Mouse (Mus musculus) gastrocnemius, adult 8-10 months (tissue): ENCODE measurements around the gene Arhgap31. TPM values are rescaled to one million over a fixed set of nuclear protein-coding genes. Genes with fewer than 3 reads are reported as not detected.

Experiments used
- DNase-seq, 2 experiments: peaks; one replicate each; pipeline ENCODE4 v3.0.0; 2022; ENCODE audit warnings: low spot score in 2 of 2
- total RNA-seq, 4 experiments: library from RNA; stranded (reverse); gene quantifications; 2 replicates each; pipeline ENCODE4 v1.2.4; 2022

The Arhgap31 gene
- 10 to 100 TPM in 2 of 4 experiments, 1 to 10 TPM in 2; 9.3 to 14.3 (median 11.0) TPM for total RNA-seq

DNA sequence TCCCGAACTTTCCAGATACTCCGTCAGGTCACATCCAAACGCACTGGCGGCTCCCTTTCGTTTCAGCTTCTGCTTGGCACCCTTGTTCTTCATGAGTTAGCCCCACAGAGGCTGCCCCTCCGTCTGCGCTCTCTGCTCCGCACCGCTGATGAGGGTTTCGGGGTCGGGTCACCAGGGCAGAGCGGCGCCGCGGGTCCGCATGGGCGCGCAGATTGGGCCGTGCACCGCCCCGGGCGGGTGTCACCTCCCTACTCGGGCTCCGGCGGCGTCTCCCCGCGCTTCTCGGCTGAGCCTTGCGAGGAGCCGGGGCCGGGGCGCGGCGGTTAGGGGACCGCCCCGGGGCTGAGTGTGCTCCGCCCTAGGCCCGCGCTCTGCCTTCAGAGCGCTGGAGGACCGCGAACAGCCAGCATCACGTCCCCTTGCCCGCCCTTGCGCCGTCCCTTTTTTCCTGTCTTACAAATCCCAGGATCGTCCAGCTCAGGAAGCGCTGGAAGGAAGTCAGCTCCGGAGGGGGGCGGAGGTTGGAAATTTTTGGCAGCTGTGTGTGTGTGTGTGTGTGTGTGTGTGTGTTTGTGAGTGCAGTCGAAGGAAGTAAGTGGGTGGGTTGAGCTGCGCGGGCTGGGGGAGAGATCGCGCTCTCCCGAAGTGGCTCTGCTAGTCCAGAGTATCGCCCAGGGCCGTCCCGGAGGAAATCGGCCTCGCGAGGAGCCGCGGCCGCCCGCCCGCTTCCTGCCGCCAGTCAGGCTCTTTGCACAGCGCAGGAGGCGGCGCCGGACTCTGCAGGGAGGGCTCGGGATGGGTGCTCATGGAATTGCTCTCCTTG, at the start of gene Arhgap31:
TSS of gene Arhgap31 (minus strand) at position 694 of the 823 bp plus-strand sequence.
- peak; percentile 77 to 80 for DNase-seq

- DNase-seq, result no peak
Measured at GRCm38 (mm10) chr16:38762401-38762800, 49.3 kb upstream of the Arhgap31 start.

- DNase-seq, result no peak
Measured at GRCm38 (mm10) chr16:38761972-38762371, 48.9 kb upstream of the Arhgap31 start.

GRCm38 (mm10) chr16:38760834-38761375, 47.8 kb upstream of the Arhgap31 start:
- no peak for DNase-seq

DNA sequence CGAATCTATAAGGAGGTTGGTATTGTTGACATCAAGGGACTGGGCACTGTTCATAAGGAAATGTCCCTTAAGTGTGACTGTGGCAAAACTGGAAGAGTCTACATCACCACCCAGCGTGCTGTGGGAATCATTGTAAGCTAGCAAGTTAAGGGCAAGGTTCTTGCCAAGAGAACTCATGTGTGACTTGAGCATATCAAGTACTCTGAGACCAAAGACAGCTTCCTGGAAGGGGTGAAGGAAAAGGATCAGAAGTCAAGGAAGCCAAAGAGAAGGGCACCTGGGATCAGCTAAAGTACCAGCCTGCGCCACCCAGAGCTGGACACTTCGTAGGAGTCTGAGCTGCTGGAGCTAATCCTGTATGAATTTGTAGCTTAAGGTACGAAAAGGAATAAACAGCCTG, 47.2 kb upstream of the Arhgap31 start:
- DNase-seq, result no peak

- DNase-seq, result no peak
Measured at GRCm38 (mm10) chr16:38758104-38758861, 45.2 kb upstream of the Arhgap31 start.

DNA sequence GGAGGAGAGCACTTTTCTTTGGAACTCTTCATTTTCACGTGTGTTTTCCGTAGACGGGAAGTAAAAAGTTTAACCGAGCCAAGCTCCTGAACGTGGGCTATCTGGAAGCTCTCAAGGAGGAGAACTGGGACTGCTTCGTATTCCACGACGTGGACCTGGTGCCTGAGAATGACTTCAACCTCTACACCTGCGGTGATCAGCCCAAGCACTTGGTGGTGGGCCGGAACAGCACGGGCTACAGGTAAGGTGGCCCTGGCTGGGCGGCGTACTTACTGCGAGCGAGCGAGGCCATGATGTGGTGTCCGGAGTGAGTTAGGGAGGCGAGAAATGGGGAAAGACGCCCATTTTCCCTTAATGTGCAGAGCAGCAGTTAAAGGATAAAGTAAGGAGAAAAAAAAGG, 44.6 kb upstream of the Arhgap31 start:
- DNase-seq, result no peak

GRCm38 (mm10) chr16:38756572-38756971, 43.5 kb upstream of the Arhgap31 start:
- no peak for DNase-seq

GRCm38 (mm10) chr16:38756177-38756503, 43.1 kb upstream of the Arhgap31 start:
- DNase-seq, result no peak

DNA sequence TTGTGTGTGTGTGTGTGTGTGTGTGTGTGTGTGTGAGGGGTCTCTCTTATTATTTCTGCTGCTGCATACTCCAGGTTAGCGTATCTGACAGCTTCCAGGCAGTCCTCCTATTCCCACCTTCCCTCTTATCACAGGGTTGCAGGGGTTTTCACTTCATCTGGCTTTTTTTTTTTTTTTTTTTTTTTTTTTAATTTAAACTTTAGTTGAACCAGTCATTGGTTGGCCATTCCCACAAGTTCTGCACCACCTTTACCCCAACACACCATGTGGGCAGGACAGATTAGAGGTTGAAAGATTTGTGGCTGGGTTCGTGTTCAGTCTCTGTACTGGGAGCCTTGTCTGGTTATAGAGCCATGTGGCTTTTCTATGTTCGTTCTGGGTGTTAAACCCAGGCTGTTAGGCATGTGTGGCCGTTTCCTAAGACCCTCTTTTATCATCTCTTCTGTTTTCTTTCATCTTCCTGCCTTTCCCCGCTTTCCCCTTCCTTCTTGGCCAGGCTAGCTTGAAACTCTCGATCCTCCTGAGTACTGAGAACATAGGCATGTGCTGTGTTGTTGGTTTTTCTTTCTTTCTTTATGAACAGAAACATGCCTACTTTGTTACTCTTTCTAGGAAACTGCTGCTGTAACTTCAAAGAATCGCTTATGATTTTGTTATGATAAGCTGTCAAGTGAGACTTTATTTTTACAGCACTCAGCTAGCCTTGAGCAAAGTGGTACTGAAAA, 42.5 kb upstream of the Arhgap31 start:
- no peak for DNase-seq

DNA sequence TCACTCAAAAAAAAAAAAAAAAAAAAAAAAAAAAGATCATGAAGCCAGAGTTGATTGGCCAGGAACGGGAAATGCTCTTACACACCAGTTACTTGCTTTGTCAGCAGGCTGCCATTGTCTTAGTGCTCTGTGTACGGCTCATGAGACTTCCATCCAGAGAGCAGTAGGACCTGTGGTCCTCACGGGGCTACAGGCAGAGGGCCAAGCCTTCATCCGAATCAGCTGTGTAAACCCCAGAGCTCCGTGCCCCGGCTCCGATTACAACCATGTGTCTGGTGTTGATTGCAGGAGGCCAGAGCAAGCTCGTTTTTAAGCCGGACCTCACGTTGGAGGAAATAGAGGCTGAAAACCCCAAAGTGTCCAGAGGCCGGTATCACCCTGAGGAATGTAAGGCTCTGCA, 40.6 kb upstream of the Arhgap31 start:
- no peak for DNase-seq

DNA sequence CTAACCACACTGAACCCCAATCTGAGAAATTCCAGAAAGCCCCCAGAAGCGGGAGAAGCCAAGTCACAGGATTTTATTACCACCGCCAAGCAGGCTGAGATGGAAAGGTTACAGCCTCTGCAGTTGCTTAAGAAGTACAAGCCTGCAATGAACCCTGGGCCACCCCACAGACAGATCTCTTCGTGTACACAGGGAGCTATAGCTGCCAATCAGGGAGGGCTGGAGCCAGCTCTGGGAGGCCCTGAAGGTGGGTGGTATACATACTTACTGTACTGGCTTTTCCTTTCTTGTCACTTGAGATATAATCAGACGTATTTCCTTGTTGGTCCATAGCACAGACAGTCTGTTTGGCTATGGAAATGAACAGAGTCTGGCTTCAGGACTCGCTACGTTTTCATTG, 37.7 kb upstream of the Arhgap31 start:
- DNase-seq, result no peak

GRCm38 (mm10) chr16:38743941-38744673, 31.0 kb upstream of the Arhgap31 start:
- DNase-seq, result no peak

- no peak for DNase-seq
Measured at GRCm38 (mm10) chr16:38742659-38743131, 29.6 kb upstream of the Arhgap31 start.

DNA sequence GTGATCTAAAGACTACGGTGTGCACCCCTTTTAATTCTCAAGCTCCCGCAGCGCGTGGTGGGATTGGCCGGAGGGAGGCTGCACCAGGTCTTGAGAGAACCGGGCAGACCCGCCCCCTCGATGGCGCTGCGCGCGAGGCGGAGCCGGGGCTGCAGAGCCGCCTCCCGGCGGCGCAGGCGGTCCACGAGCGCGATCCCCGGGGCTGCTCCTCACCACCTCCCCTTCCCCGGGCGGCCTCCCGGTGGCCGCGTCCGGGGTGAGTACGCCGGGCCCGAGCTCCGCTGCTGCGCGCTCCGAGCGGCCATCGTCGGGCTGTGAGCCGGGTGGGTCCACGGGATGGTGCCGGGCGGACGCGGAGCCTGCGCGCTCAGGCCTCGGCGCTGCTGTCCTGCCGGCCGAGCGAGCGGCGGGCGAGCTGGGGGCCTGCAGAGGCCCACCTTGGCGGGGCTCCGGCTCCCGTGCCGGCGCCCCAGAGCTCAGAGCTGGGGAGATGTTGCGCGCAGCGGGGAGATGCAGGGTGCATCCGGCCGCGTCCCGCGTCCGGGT, 29.1 kb upstream of the Arhgap31 start, which contains the start of gene B4galt4:
TSS of gene B4galt4 (plus strand) at position 152 of the 546 bp plus-strand sequence.
- DNase-seq, result peak; percentile 42 to 55

- no peak for DNase-seq
Measured at GRCm38 (mm10) chr16:38741204-38741903, 28.3 kb upstream of the Arhgap31 start.

GRCm38 (mm10) chr16:38730921-38731320, 17.8 kb upstream of the Arhgap31 start:
- DNase-seq, result no peak

- DNase-seq, result no peak
Measured at GRCm38 (mm10) chr16:38729610-38730288, 16.7 kb upstream of the Arhgap31 start.

DNA sequence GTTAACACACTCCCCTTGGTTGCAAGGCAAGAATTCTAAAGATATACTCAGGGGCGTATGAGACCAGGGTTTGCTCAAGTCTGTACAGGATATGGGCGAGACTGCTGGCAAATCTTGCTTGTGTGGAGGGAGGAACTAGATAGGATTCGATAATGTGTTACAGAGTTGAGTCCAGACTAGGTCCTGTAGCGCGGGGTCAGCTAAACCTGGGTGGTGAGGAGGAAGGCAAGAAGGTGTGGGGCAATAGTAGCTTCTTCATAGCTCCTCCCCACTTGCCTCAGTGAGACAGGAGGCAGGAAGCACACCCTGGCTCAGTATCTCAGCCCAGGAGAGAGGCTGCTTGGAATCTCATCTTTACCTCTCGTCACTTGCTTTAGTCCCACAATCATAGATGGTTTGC, 16.1 kb upstream of the Arhgap31 start:
- no peak for DNase-seq
